Comparison of ENCODE assay signal across 8 mouse cellular contexts in genomic region chr12:85169117-85169858, GRCm38 (mm10). TPM values are rescaled to one million over a fixed set of nuclear protein-coding genes. Genes with fewer than 3 reads are reported as not detected.
DNase-seq lines count a peak whose midpoint lies in the region; ATAC-seq lines count a peak whose summit lies in the region.

No protein-coding gene starts in this region.

- peak overlapping the region; percentile 53; the same call in 1 of the 2 replicates for H3K9ac ChIP-seq in embryonic facial prominence, embryonic 14.5 days (ENCODE audit: low read depth, low read length)
- no peak overlapping the region for H3K9ac ChIP-seq in limb, embryonic 13.5 days
- peak overlapping the region; percentile 23 for H3K9ac ChIP-seq in midbrain, embryonic 15.5 days

- peak overlapping the region; percentile 23; the same call in 1 of the 2 replicates for H3K4me3 ChIP-seq in embryonic facial prominence, embryonic 14.5 days (ENCODE audit: low read depth, low read length)
- H3K4me3 ChIP-seq in heart, embryonic 10.5 days = 0 out of 2 replicates have a peak overlapping the region, but pooled peaks have one; percentile 22
- H3K4me3 ChIP-seq in limb, embryonic 13.5 days = no peak overlapping the region
- peak overlapping the region; percentile 22 for H3K4me3 ChIP-seq in midbrain, embryonic 15.5 days

- H3K27me3 ChIP-seq in embryonic facial prominence, embryonic 14.5 days (replicated peaks; ENCODE audit: control insufficient read depth, insufficient read depth, low read length) = no peaks in the 10 kb centered on the region
- H3K27me3 ChIP-seq in heart, embryonic 10.5 days (ENCODE audit: insufficient read depth, poor library complexity, severe bottlenecking) = peaks cover 17% of the 10 kb centered on the region; the same call in 1 of the 2 replicates
- no peaks in the 10 kb centered on the region for H3K27me3 ChIP-seq in limb, embryonic 13.5 days
- no peaks in the 10 kb centered on the region for H3K27me3 ChIP-seq in midbrain, embryonic 15.5 days (replicated peaks)

- no peak overlapping the region for H3K27ac ChIP-seq in embryonic facial prominence, embryonic 14.5 days (replicated peaks; ENCODE audit: low read depth, low read length)
- peak overlapping the region; percentile 52 for H3K27ac ChIP-seq in heart, embryonic 10.5 days
- no peak overlapping the region; the same call in 1 of the 2 replicates for H3K27ac ChIP-seq in limb, embryonic 13.5 days
- no peak overlapping the region for H3K27ac ChIP-seq in midbrain, embryonic 15.5 days

- H3K4me2 ChIP-seq in embryonic facial prominence, embryonic 14.5 days (ENCODE audit: low read depth, low read length) = peak overlapping the region; percentile 46
- peak overlapping the region; percentile 42 for H3K4me2 ChIP-seq in limb, embryonic 13.5 days (replicated peaks)
- peak overlapping the region; percentile 37 for H3K4me2 ChIP-seq in midbrain, embryonic 15.5 days

- DNase-seq in A20 (ENCODE audit: low read depth, low spot score) = peak; percentile 76
- DNase-seq in adrenal gland, postnatal 4 days (ENCODE audit: low spot score in 2 of 2) = peak; percentile 69 to 77
- peak; percentile 90 for DNase-seq in embryonic facial prominence, embryonic 14.5 days (ENCODE audit: low spot score)
- DNase-seq in heart, embryonic 10.5 days (ENCODE audit: low spot score) = no peak
- peak; percentile 70 for DNase-seq in kidney, adult 9 months
- DNase-seq in spleen, postnatal 10 days (ENCODE audit: low spot score in 2 of 2) = peak; percentile 81 to 90

- peak; percentile 85 for ATAC-seq in embryonic facial prominence, embryonic 14.5 days (ENCODE audit: low read depth)
- no peak for ATAC-seq in limb, embryonic 13.5 days (ENCODE audit: low FRiP score, low read depth)
- ATAC-seq in midbrain, embryonic 15.5 days (replicated peaks) = peak; percentile 84

- H3K36me3 ChIP-seq in embryonic facial prominence, embryonic 14.5 days (ENCODE audit: control insufficient read depth, insufficient read depth, low read length) = peaks cover 13% of the 10 kb centered on the region; the same call in 1 of the 2 replicates
- H3K36me3 ChIP-seq in heart, embryonic 10.5 days = peaks cover 42% of the 10 kb centered on the region; the same call in 1 of the 2 replicates
- H3K36me3 ChIP-seq in limb, embryonic 13.5 days = peaks cover 33% of the 10 kb centered on the region
- no peaks in the 10 kb centered on the region for H3K36me3 ChIP-seq in midbrain, embryonic 15.5 days (replicated peaks)

- H3K9me3 ChIP-seq in embryonic facial prominence, embryonic 14.5 days (ENCODE audit: control insufficient read depth, low read length) = no peaks in the 10 kb centered on the region
- H3K9me3 ChIP-seq in heart, embryonic 10.5 days = no peaks in the 10 kb centered on the region
- no peaks in the 10 kb centered on the region for H3K9me3 ChIP-seq in limb, embryonic 13.5 days
- H3K9me3 ChIP-seq in midbrain, embryonic 15.5 days = no peaks in the 10 kb centered on the region

- H3K4me1 ChIP-seq in embryonic facial prominence, embryonic 14.5 days (ENCODE audit: control insufficient read depth, insufficient read depth, low read length) = 0 out of 2 replicates have a peak, but pooled peaks cover 5% of the 10 kb centered on the region
- H3K4me1 ChIP-seq in heart, embryonic 10.5 days = peaks cover 39% of the 10 kb centered on the region
- H3K4me1 ChIP-seq in limb, embryonic 13.5 days = peaks cover 15% of the 10 kb centered on the region
- peaks cover 8% of the 10 kb centered on the region for H3K4me1 ChIP-seq in midbrain, embryonic 15.5 days

- 28% methylated on average over 27 of the region's 27 CpGs for WGBS in embryonic facial prominence, embryonic 14.5 days
- WGBS in heart, embryonic 10.5 days = 22% methylated on average over 27 of the region's 27 CpGs
- 29% methylated on average over 27 of the region's 27 CpGs for WGBS in limb, embryonic 13.5 days
- 23% methylated on average over 27 of the region's 27 CpGs for WGBS in midbrain, embryonic 15.5 days

RNA-seq across cellular contexts. Expression of gene Pgf, which starts 8.3 kb away (rescaled TPM):
- total RNA-seq in adrenal gland, postnatal 4 days (2021) = 1 to 10 TPM; 3.2 to 4.3 TPM
- 18.0 and 20.2 TPM in 2 replicates for polyA plus RNA-seq in embryonic facial prominence, embryonic 14.5 days (2014; fragmentation: Nextera tagmentation; extraction: Ambion mirVana)
- 9.3 and 13.6 TPM in 2 replicates for polyA plus RNA-seq in heart, embryonic 10.5 days (2016; fragmentation: Nextera tagmentation; extraction: Ambion mirVana)
- polyA plus RNA-seq in limb, embryonic 13.5 days (2015; fragmentation: Nextera tagmentation; extraction: Ambion mirVana) = 17.9 and 19.5 TPM in 2 replicates
- 7.2 and 8.7 TPM in 2 replicates for polyA plus RNA-seq in midbrain, embryonic 15.5 days (2015; fragmentation: Nextera tagmentation; extraction: Ambion mirVana)

RNA-seq across cellular contexts. Expression of gene Rps6kl1, which starts 18.2 kb away (rescaled TPM):
- total RNA-seq in adrenal gland, postnatal 4 days (2021) = 1 to 10 TPM; 3.6 to 3.9 TPM
- 1.5 and 1.8 TPM in 2 replicates for polyA plus RNA-seq in embryonic facial prominence, embryonic 14.5 days (2014; fragmentation: Nextera tagmentation; extraction: Ambion mirVana)
- 1.4 and 1.5 TPM in 2 replicates for polyA plus RNA-seq in heart, embryonic 10.5 days (2016; fragmentation: Nextera tagmentation; extraction: Ambion mirVana)
- 0.31 and 0.33 TPM in 2 replicates for polyA plus RNA-seq in limb, embryonic 13.5 days (2015; fragmentation: Nextera tagmentation; extraction: Ambion mirVana)
- polyA plus RNA-seq in midbrain, embryonic 15.5 days (2015; fragmentation: Nextera tagmentation; extraction: Ambion mirVana) = 37.3 and 38.2 TPM in 2 replicates

RNA-seq across cellular contexts. Expression of gene Eif2b2, which starts 50.0 kb away (rescaled TPM):
- total RNA-seq in adrenal gland, postnatal 4 days (2021) = 10 to 100 TPM; 84.2 to 89.1 TPM
- 74.5 and 91.6 TPM in 2 replicates for polyA plus RNA-seq in embryonic facial prominence, embryonic 14.5 days (2014; fragmentation: Nextera tagmentation; extraction: Ambion mirVana)
- polyA plus RNA-seq in heart, embryonic 10.5 days (2016; fragmentation: Nextera tagmentation; extraction: Ambion mirVana) = 71.5 and 91.3 TPM in 2 replicates
- polyA plus RNA-seq in limb, embryonic 13.5 days (2015; fragmentation: Nextera tagmentation; extraction: Ambion mirVana) = 78.3 and 79.9 TPM in 2 replicates
- 78.2 and 88.8 TPM in 2 replicates for polyA plus RNA-seq in midbrain, embryonic 15.5 days (2015; fragmentation: Nextera tagmentation; extraction: Ambion mirVana)

RNA-seq across cellular contexts. Expression of gene Dlst, which starts 58.7 kb away (rescaled TPM):
- 100 to 1,000 TPM; 294 to 319 TPM for total RNA-seq in adrenal gland, postnatal 4 days (2021)
- polyA plus RNA-seq in embryonic facial prominence, embryonic 14.5 days (2014; fragmentation: Nextera tagmentation; extraction: Ambion mirVana) = 110 and 112 TPM in 2 replicates
- 162 and 217 TPM in 2 replicates for polyA plus RNA-seq in heart, embryonic 10.5 days (2016; fragmentation: Nextera tagmentation; extraction: Ambion mirVana)
- 105 and 110 TPM in 2 replicates for polyA plus RNA-seq in limb, embryonic 13.5 days (2015; fragmentation: Nextera tagmentation; extraction: Ambion mirVana)
- polyA plus RNA-seq in midbrain, embryonic 15.5 days (2015; fragmentation: Nextera tagmentation; extraction: Ambion mirVana) = 107 and 109 TPM in 2 replicates

RNA-seq across cellular contexts. Expression of gene Prox2, which starts 58.7 kb away (rescaled TPM):
- 1 to 10 TPM; 4.8 to 5.5 TPM for total RNA-seq in adrenal gland, postnatal 4 days (2021)
- polyA plus RNA-seq in embryonic facial prominence, embryonic 14.5 days (2014; fragmentation: Nextera tagmentation; extraction: Ambion mirVana) = 2.9 and 3.9 TPM in 2 replicates
- 1.9 and 2.6 TPM in 2 replicates for polyA plus RNA-seq in heart, embryonic 10.5 days (2016; fragmentation: Nextera tagmentation; extraction: Ambion mirVana)
- 3.6 and 4.1 TPM in 2 replicates for polyA plus RNA-seq in limb, embryonic 13.5 days (2015; fragmentation: Nextera tagmentation; extraction: Ambion mirVana)
- 1.1 and 1.4 TPM in 2 replicates for polyA plus RNA-seq in midbrain, embryonic 15.5 days (2015; fragmentation: Nextera tagmentation; extraction: Ambion mirVana)

Comparison
In these comparisons a context has a peak if more than half of its experiments do, and no peak if none do; other contexts are left out.
1. RNA of gene Rps6kl1, which starts 18.2 kb away (polyA plus RNA-seq): 37.3 to 38.2 TPM in midbrain, embryonic 15.5 days; 1.5 to 1.8 TPM in embryonic facial prominence, embryonic 14.5 days, 1.4 to 1.5 TPM in heart, embryonic 10.5 days and 0.31 to 0.33 TPM in limb, embryonic 13.5 days; every median in the first group is over 10 times any median in the second.
2. Peak in every context shown above with its lines, with median percentiles within 50 percentile points of each other: H3K4me2 ChIP-seq.